Mouse (Mus musculus): ENCODE measurements around the gene Kynu.

Kynu gene

DNA sequence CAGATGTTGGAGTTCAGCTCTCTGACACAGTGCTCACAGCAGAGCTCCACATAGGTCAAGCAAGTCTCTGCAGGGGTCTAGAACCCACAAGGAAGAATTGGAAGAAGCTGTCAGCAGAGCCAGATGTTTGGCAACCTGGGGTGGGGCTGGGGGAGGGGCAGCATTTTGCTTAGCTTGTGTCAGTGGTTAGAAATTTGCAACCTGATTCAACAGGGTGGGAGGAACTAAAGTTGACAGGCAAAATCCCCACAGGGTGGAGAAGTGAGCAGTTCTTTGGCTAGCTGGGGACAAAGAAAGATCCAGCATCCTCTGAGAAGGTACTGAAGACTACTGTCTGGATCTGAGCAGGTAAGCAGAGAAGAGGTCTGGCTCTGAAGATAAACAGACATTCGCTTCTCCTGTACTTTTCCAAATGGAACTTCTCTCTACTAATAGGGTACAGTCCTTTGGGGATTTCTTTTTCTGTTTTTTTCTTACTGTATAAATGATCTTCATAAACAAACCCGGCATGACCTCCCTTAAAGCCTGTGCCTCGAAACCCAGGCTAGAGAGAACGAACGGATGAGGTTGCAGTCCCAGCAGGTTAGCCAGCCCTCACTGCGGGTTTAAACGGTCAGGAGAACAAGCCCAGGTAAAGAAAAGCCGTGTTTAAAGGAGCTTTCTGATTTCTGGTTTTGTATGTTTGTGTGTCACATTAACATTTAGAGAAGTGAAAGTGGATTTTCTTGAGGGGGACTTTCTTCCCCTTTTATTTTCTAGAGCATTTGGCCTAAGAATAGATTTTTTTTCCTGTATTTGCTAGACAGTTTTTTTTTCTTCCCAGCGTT lies at the start of gene Kynu:
Kynu (plus strand) TSS at position 268 of the 827 bp plus-strand sequence.
- DNase-seq: peak; percentile 5

DNA sequence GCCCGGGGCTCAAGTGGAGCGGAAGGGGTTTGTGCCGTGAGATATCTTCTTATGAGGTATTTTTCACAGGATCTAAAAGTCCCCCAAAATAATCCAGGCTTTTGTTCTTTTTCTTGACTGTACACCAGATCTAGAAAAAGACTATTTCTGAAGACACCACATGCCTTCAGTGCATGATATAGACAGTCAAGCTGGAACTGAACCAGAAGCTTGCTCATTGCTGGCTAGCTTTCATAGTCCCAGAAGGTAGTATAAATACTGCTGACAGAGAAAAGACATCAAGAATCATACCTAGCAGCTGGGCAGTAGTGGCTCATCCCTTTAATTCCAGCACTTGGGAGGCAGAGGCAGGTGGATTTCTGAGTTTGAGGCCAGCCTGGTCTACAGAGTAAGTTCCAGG lies 48.9 kb upstream of the Kynu start:
- DNase-seq: no peak

DNA sequence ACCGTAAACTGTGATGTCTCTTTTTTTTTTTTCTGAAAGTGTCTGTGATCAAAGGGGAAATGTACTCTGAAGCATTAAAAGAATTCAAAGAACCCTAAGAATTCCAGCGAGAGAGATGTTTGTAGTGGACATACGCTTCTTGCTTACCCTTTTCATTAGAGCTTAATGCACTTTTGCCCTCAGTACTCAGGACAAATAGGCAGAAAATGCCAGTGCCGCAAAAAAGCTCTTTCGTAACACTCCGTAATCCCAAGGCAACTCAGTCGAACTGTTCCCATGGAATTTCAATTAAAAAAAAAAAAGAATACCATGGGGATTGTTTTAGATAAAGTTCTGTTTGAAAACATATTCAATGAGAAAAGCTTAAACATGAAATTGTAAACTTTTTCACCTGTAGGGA lies 41.3 kb upstream of the Kynu start:
- no peak for DNase-seq

DNA sequence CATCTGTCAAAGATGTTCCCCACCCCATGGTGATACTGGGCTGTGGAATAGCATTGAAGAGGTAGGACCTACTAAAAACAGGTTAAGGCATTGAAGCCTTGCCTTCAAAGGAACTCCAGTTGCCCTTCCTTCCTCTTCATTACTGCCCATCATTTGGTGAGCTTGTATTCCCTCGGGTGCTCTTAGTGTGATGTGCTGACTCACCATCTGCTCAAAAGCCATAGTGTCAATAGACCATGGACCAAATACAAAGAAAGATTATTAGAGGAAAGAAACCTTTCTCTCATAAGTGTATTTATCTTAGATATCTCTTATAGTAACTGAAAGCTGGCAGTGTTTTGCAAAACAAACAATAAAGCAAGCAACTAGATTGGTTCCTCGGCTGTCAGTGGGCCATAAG lies 20.7 kb upstream of the Kynu start:
- no peak for DNase-seq

DNA sequence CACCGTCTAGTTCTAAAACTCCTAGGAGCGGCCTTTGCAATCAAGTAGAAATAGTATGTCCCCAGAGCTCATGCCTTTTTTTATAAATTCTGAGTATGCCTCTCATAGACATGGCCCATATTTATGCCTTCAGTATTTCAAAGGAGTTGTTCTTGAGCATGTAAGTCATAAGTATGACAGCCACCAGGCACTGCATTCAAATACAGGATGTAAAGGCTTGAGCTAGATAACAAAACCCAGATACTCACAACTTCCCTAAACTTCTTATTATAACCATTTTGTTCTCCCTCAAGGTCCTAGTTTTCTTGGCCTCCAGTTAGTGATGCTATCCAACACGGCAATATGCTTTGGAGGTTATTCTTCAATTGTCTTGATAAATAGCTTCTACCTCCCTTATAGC lies 12.5 kb upstream of the Kynu start:
- DNase-seq: no peak

DNA sequence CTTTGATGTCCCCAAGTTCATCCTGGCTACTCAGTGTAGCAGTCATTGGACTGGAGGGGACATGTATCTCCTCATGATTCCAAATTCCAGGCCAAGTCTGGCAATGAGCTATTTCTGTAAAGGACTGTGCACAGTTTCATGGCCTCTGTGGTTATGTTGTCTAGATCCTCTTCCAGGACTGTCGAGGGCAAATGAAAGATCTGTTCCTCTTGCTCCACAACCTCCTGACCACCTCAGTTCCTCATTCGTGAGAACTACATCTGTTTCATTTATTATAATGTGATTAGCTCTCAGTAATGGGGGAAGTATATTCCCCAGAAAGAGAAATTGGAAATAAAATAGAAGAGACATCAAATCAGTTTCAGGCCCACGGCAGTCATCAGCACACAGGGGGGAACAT lies 9.5 kb upstream of the Kynu start:
- no peak for DNase-seq

DNA sequence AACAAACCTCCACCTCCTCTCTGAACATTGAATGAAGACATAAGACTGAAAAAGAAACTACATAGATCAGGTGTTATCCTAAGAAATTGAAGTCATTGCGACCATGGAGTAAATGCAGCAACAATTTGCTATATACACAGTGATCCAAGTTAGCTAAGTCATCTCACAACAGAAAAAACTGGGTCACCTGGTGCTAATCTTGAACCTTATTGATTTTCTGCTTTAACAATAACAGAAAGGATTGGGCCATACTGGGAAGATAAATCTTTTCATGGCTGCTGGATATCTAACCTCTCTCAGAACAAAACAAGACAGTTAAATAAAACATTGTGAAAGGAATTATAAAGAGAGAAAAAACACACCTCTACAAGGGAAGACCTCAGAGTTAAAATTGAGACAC lies 8.7 kb upstream of the Kynu start:
- no peak for DNase-seq

DNA sequence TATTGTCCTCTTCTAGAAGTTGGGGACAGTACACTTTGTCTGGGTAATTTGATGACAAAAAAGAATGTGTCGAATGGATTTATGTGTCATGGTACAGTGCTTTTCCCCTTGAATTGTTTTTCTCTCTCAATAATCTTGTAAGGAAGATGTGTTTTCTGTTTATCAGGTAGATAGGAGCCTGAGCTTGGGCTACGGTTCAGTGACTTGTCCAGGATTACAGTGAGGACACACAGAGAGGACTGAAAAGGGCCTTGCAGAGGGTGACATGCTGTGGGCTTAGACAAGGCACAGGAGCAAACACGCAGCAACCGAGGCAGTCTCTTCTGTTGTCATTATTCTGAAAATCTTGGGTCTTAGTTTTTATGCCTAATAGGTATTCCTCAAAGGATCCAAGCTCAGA lies 913 bp upstream of the Kynu start:
- no peak for DNase-seq

DNA sequence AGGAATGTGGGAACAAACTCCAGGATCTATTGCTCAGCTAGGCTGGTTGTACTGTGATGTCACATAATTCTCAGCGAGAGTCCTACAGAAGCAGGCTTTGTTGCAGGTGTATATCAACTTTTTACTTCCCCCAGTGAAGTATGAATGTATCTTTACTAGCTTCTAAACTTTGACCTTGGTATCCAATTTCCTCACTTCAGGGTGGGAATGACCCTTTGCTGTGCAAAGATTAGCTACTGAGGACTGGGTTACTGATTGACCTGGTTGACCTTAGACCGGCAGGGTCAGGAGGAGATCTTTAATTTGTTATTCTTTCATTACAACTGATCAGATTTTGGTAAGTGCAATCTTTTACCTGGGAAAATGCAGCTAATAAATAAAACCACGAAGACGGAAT lies 758 bp downstream of the Kynu start:
- no peak for DNase-seq

DNA sequence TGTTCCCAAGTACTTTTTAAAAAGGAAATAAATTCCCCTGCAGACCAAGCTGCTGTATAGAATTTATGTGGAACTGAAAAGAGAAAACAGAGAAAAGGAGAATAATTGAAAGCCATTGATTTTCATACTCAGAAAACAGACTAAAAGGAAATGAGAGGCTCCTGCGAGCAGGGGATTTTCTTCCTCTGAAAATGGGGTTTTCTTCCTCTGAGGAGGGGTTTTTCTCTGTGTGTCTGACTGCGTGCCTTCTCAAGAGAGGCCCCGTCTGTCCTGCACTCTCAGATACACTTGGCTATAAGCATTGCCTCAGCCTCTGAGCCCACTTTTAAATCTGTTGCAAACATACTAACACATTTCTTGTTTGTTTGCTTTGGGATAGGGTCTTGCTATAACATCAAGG lies 1.9 kb downstream of the Kynu start:
- no peak for DNase-seq

DNA sequence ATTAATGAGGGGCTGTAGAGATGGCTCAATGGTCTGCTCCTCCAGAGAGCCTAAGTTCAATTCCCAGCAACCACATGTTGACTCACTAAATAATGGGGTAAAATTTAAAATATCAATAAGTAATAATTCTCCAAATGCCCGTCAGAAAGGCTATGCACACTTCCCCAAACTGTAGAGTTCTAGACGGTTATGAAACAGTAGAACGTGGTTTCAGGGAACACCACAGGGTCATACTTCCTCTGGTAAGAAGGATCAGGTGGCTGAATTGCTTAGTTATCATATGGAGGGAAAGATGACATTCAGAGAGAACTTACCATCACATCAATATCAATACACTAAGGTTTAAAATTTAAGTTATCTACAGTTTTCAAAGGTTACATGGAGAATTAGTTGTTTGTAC lies 6.1 kb downstream of the Kynu start:
- DNase-seq: no peak

DNA sequence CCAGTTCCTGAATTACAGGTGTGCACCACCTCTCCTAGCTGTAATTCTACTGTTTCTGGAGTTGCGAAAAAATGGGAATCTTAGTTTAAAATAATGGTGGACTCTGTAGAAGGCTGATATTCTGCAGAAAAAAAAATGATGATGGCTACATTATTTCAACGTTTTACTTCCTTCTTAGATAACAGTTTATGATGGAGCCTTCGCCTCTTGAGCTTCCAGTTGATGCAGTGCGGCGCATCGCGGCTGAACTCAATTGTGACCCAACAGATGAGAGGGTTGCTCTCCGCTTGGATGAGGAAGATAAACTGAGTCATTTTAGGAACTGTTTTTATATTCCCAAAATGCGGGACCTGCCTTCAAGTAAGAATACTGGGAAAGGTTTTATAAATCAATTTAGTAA lies 7.7 kb downstream of the Kynu start:
- no peak for DNase-seq

DNA sequence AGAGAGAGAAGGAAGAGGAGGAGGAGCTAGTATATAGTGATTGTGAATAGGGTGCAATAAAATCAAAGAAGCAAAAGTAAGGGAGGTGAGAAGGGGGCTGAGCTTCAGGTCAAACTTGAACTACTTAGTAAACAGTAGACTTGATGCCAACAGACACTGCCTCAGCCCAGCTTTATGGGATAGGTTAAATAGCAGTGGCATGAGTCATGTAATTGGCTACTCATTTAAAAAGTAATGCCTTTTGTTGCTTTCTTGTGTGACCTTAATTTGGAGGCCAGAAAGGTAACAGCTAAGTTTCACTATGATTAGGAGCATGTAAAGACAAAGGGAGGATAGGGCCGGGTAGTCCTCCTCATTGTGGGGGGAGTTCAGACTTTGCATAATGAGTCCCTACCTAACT lies 13.3 kb downstream of the Kynu start:
- no peak for DNase-seq

DNA sequence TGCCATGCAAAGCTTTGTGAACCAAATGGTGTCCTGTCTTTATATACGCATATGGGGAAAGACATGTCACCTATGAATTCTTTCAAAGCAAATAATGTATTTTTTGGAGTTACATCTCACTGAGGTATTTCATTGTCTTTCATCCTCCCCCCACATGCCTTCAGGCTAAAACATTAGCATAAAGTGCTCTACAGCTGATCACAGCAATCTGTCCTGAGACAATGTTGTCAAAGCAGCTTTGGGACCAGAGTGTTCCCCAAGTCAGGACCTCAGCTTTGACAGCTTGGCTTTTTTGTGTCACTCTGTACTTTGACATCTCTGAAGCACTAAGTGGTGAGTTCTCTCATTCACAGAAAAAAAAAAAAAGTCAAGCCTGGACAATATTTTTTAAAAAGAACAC lies 18.4 kb downstream of the Kynu start:
- no peak for DNase-seq

DNA sequence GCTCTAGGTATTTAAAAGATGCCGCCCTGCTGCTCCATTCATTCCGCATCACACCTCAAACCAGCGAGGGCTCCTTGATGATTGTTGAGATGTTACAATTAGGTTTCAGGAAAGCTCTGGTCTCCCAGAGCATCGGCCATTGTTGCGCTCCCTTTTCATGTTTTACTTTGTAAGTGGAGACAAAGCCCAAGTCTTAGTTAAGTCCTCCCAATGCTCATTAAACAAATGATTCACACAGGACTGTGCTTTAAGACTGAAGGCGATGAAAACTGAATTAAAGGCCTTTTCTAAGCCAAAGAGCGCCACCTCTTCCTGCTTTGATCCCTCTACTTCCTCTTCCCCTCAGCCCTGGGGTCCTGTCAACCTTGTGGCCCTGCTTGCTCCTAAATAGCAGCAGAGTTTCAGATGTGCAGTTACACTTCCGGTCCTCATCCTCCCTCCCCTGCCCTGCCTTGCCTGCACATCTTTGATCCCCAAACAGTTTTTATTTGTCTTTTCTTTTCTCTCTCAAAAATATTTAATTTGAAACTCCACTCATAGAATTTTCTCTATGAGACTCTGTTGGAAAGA lies 28.2 kb downstream of the Kynu start:
- no peak for DNase-seq

DNA sequence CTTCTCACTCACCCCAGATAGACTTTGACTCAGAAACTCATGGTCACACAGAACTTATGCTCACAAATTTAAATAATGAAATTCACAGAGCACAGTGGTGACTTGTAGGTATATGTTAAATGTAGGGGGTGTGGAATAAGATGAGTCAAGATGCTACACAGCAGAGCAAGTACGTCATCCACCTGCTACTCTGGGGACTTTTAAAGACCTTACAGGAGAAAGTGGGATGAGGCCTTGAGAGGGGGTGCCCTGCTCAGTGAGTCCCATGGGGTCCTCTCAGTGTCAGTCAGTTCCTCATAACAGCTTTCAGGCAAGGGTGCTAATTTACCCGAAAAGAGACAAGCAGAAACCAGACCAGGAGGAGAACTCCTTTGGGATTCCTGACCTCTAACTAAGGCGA lies 30.4 kb downstream of the Kynu start:
- DNase-seq: no peak

DNA sequence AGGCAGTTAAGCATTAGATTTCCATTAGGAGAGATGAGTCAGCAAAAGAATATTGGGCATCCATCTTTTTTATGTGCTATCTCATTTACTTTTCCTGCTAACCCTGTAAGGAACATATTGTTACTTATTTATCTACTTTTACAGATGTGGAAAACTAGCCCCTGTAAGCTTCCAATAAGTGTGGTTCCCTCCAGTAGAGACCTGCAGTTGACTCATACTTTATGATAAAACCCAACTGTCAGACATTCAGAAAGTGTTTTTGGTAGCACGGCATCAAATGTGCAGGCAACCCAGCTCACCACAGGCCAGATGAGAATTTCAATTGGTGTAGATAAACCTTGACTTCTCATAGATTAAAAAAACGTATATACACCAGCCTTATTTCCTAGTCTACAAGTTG lies 32.7 kb downstream of the Kynu start:
- no peak for DNase-seq

DNA sequence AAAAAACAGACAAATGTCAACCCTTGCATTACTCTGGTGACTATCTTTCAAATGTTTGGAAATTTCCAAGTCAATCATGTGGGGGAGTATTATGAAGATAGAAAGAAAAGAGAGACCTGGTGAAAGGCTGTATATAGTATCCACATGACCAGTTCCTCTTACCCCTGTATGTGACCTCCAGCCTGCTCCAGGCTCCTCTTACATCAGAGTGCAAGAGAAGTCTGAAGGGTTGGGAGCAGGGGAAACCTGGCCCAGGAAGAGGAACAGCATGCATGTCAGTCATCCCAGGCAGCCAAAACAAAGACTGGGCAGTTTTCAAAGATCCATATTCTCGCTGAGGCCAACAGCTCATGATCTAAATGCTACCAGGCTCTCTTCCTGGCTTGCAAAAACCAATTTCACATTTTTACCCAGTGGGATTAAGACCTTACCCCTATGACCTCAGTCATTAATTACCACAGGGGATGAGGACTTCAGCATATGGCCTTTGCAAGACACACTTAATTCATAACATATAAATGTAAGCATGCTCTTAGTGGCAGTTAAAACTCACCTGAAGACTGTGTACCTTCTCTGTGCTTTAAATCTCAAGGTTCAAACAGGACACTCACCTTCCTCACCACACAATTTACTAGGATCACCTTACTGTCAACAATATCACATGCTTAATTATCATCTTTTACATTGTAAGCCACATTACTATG lies 37.0 kb downstream of the Kynu start:
- no peak for DNase-seq

DNA sequence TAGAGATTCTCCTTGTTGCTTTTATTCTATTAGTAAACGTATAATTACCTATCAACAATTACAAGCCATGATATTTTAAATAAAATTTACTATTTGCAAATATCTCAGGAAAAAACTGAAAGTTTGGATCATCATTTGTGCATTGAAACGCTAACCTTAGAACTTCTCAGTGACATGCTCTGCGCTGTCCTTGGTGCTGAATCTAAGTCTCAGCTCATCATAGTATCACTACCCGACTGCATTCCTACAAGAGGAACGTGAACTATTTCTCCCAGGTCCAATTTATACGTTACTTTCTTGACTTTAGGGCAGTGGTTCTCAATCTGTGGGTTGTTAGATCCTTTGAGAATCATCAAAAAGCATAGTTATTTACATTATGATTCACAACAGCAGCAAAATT lies 58.4 kb downstream of the Kynu start:
- peak; percentile 41 for DNase-seq

DNA sequence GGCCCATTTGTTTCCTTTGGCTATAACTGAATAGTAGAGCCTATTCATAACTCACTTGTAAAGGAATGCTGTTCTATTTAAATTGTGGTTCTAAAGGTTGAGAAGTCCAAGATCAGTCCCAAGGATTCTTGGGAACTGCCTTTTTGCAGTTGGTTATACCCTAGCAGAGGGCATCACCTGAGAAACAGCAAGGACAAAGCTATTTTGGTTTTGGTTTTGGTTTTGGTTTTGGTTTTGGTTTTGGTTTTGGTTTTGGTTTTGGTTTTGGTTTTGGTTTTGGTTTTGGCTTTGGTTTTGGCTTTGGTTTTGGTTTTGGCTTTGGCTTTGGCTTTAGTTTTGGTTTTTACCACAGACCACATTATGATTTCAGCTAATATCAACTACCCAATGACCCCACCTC lies 66.0 kb downstream of the Kynu start:
- DNase-seq: no peak

DNA sequence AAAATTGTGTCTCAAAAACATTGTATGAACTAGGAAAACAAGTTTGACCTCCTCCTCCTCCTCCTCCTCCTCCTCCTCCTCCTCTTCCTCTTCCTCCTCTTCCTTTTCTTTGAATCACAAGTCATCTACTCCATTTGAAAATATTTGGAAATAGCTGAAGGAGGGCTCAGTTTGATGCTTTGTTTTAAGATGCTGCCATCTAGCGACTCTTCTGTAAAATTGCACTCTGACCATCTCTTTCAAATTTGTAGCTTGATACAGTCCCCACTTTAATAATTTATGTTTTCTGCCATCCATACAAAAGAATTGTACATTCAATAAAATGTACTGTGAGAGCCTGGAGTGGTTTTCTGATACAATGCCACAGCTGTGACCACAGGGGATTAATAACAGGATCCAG lies 67.7 kb downstream of the Kynu start:
- DNase-seq: no peak

DNA sequence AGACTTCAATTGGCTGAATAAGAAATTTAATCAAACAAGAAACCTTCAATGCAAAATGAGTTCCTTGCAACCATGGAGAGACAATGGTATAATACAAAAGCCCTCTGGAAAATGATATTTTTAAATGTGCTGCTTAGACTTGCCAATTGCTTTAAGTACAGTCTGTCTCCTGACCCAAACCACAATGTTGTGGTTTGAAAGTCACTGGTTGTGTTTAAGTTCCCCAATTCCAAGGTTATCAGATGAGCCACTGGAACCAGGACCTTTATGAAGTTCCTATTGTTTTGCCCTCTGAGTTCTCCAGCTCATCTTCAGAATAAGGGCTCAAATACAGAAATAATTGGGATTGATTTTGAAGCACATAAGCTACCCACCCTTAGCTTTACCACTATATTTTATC lies 76.7 kb downstream of the Kynu start:
- no peak for DNase-seq

DNA sequence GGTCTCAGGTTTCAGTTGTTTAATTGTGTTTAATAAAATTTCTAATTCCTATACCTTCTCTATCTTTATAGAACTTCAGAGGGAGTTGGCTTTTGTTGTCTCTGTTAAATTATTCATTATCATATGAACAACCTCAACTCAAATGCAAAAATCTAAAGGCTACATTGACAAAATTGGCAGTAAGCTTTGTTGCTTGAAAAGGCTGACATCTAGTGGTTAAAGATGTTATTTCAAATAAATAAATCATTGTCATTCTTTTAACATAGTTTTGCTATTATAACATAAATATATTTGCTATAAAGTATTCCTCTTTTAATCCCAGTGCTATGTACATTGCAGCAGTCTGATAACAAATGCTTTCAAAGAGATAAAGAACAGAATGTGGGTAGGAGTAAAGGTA lies 81.4 kb downstream of the Kynu start:
- DNase-seq: no peak

DNA sequence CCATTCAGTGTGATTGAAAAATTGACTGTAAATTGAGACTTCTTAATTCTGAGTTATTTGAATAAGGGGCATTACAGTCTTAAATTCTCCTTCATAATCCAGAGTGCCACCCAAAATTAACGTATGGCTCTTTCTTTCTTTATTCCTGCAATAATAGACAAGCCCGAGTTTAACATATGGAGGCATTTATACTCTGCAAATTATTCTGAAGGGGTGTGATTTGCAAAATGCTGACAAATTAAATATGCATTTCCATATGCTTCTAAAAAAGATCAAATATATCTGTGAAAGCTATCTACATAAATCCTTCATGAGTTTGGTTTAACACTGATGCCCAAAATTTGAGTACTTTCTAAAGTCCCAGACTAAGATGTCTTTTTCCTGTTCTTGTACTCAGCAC lies 91.8 kb downstream of the Kynu start:
- DNase-seq: no peak

DNA sequence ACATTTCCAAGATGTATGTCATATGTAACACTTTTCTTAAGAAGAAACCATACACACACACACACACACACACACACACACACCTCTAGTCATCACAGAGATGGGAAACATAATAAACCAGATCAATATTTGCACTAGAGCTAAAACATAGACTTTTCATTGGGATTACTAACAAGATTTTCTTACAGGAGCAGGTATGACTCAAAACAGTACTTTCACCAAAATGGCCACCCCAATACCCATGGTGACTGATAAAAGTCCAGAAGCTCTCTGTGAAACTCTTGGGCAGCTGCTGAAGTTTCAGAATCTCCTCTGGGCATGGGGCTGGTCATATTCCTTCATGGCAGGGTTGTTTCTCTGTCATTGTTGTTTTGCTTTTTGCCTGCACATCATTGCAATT lies 114.5 kb downstream of the Kynu start:
- no peak for DNase-seq

Data from lung, postnatal 10 days (tissue).